Mouse (Mus musculus) lung, adult 2 months (tissue): Measurements from ENCODE around the gene Cpz. TPM values are rescaled to one million over a fixed set of nuclear protein-coding genes. Genes with fewer than 3 reads are reported as not detected.

Source experiments
- DNase-seq: peaks from one replicate; pipeline ENCODE4 v3.0.0; 2022
- H3K4me1 ChIP-seq: fragments of 200-500 bp; 2 replicates; pipeline ENCODE4 v1.6.1; 2011; ENCODE audit warnings: low read length; ENCODE audit not compliant: control insufficient read depth, insufficient read depth
- H3K4me3 ChIP-seq: fragments of 200-500 bp; replicated peaks from 2 replicates; pipeline ENCODE3; 2011; ENCODE audit warnings: low read depth, mild to moderate bottlenecking, control low read depth, low read length; ENCODE audit errors: extremely low read depth
- CTCF ChIP-seq: fragments of 200-500 bp; IDR thresholded peaks from 2 replicates; pipeline ENCODE4 v1.5.1; 2011; ENCODE audit warnings: mild to moderate bottlenecking, low read length, control low read depth; ENCODE audit not compliant: insufficient read depth
- POLR2A ChIP-seq: fragments of 200-500 bp; IDR thresholded peaks from 2 replicates; pipeline ENCODE4 v1.6.1; 2011; ENCODE audit warnings: low read depth, mild to moderate bottlenecking, control low read depth, low read length, borderline replicate concordance; ENCODE audit errors: extremely low read depth
- WGBS: fragments of 180-500 bp; shearing (Covaris S2); methylation state at CpG from one replicate; pipeline ENCODE4 v1.1.7; 2018; 5-methylcytosine and 5-hydroxymethylcytosine counted together
- polyA plus RNA-seq: library from polyadenylated mRNA; depleted of rRNA; stranded (reverse); fragments of >200 nt; gene quantifications from 2 replicates; pipeline ENCODE4 v1.2.3, GENCODE M21; 2012

Gene Cpz
- polyA plus RNA-seq, 1 experiment, result 6.0 TPM

- 47% methylated on average over 8 of the region's 8 CpGs for WGBS
- H3K4me3 ChIP-seq, result no peak overlapping the region
- DNase-seq, result no peak
- TF ChIP-seq CTCF (no peak), POLR2A (no peak)
- H3K4me1 ChIP-seq, result no peaks in the 10 kb centered on the region
Measured at GRCm38 (mm10) chr5:35494773-35495390, 30.6 kb downstream of the Cpz start.

GRCm38 (mm10) chr5:35493770-35494169 is 31.7 kb downstream of the Cpz start:
- H3K4me1 ChIP-seq, result no peaks in the 10 kb centered on the region
- TF ChIP-seq CTCF (no peak), POLR2A (no peak)
- DNase-seq, result no peak
- no peak overlapping the region for H3K4me3 ChIP-seq
- 37% methylated on average over 12 of the region's 12 CpGs for WGBS

- Histone ChIP-seq H3K4me3 (no peak overlapping the region), H3K4me1 (no peaks in the 10 kb centered on the region)
- DNase-seq, result no peak
- WGBS, result 36% methylated on average over 4 of the region's 4 CpGs
- TF ChIP-seq CTCF, result no peak
- no peak for TF ChIP-seq POLR2A
Measured at GRCm38 (mm10) chr5:35479521-35479920, 46.0 kb downstream of the Cpz start.

- Histone ChIP-seq H3K4me3 (no peak overlapping the region), H3K4me1 (no peaks in the 10 kb centered on the region)
- 42% methylated on average over 6 of the region's 6 CpGs for WGBS
- peak; percentile 4 for DNase-seq
- TF ChIP-seq POLR2A, result no peak
- peak; percentile 57 for TF ChIP-seq CTCF
Measured at GRCm38 (mm10) chr5:35475236-35475635, 50.3 kb downstream of the Cpz start.

GRCm38 (mm10) chr5:35470885-35471528 is 54.5 kb downstream of the Cpz start:
- WGBS, result 12% methylated on average over 7 of the region's 7 CpGs
- no peak for DNase-seq
- no peak overlapping the region for H3K4me3 ChIP-seq
- no peaks in the 10 kb centered on the region for H3K4me1 ChIP-seq
- TF ChIP-seq CTCF (no peak), POLR2A (no peak)

- DNase-seq, result no peak
- TF ChIP-seq CTCF (no peak), POLR2A (no peak)
- Histone ChIP-seq H3K4me3 (no peak overlapping the region), H3K4me1 (no peaks in the 10 kb centered on the region)
- 22% methylated on average over 21 of the region's 21 CpGs for WGBS
Measured at GRCm38 (mm10) chr5:35465966-35466635, 59.4 kb downstream of the Cpz start.

GRCm38 (mm10) chr5:35462081-35462480 is 63.4 kb downstream of the Cpz start:
- H3K4me3 ChIP-seq, result no peak overlapping the region
- H3K4me1 ChIP-seq, result no peaks in the 10 kb centered on the region
- WGBS, result 42% methylated on average over 8 of the region's 8 CpGs
- TF ChIP-seq CTCF, result no peak
- TF ChIP-seq POLR2A, result no peak
- no peak for DNase-seq

GRCm38 (mm10) chr5:35459760-35460159 is 65.7 kb downstream of the Cpz start:
- no peak for TF ChIP-seq CTCF
- TF ChIP-seq POLR2A, result no peak
- no peak for DNase-seq
- no peak overlapping the region for H3K4me3 ChIP-seq
- H3K4me1 ChIP-seq, result no peaks in the 10 kb centered on the region
- WGBS, result 71% methylated on average over 4 of the region's 4 CpGs

GRCm38 (mm10) chr5:35458267-35458666 is 67.2 kb downstream of the Cpz start:
- H3K4me1 ChIP-seq, result no peaks in the 10 kb centered on the region
- TF ChIP-seq POLR2A (no peak), CTCF (no peak)
- WGBS, result 47% methylated on average over 3 of the region's 3 CpGs
- H3K4me3 ChIP-seq, result no peak overlapping the region
- no peak for DNase-seq

- 72% methylated on average over 7 of the region's 7 CpGs for WGBS
- H3K4me3 ChIP-seq, result no peak overlapping the region
- DNase-seq, result no peak
- H3K4me1 ChIP-seq, result no peaks in the 10 kb centered on the region
- TF ChIP-seq CTCF (no peak), POLR2A (no peak)
Measured at GRCm38 (mm10) chr5:35457364-35457763, 68.1 kb downstream of the Cpz start.
